Mouse (Mus musculus) kidney, adult 9 months (tissue): ENCODE results near the gene Lclat1.
A peak's percentile ranks its signal among the peaks of the same experiment; 100 is the strongest.

Source experiments
- DNase-seq: peaks from one replicate; pipeline ENCODE4 v3.0.0; 2022

Lclat1 gene

DNA sequence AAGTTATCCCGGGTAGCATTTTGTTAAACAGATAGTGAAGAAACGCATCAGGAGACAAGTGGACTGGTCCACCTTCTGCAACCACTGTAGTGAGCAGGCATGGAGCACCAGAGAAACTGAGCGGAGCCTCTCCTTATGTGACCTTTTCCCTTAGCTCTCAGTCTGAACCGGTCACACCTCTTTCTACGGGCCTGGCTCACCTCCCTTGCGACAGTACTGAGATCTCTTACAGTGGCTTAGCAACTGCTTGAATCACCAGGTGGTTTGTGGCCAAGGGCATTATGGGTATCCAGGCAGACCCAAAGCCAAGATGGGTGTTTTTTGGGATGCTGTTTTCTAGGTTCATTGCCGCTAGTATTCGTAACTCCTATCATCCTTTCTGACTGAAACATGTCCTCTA is 16.4 kb upstream of the Lclat1 start:
- DNase-seq: no peak

DNA sequence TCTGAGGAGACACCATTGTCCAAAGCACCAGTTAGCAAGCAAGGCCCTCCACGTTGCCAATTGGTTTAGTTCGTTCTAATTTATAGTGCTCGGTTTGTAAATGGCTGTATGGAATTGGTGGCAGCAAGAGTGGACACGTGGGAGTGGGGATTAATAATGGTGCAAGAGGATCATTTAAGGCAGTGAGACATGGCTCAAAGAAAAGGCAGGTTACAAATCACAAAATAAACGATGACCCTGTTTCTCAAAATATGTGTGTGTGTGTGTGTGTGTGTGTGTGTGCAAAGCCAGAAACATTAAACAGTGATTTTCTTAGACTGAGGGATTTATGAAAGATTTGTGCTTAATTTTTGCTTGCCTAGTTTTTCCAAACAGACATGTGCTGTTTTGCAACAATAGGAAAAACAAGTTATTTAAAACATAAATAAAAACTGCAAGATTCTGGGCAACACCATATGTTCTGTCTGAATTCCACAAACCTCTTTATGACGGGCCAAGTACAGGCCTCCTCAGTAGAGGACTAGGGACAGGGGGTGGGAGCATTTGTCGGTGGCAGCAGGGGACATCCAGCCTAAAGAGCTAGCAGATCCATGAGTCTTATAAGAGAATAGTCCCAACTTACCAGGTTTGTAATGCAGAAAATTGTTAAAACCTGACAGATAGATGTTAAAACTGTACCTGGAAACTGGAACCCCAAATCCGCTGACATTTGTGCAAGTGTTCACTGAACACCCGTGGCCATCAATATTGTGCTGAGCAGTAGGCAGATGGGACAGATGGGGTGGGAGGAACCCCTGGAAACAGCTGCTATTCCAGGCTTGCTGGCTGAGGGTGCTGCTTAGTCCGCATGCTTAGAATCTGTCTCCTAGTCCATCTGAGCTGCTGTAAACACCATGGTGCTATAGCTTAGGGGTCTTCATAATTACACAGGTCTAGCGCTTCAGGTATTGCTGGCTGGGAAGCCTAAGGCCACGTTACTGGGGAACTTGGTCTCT is 15.4 kb upstream of the Lclat1 start:
- DNase-seq: no peak

DNA sequence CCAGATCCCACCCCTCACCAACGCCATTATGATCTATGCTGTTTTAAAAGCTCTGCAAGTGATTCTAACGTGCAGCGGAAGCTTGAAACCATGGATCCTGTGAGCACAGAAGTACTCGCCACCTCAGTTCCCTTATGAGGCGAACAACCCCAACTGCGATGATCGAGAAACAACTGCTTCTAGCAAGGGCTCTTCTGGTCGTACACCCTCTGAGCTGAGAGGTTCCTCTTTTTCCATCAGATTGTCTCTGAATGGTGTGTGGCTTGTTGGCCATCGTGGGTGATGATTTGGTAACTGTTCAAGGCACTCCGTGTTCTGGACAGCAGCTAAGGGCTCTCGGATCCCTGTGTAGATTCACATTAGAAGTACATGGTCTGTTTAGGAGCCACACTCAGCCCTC is 12.7 kb upstream of the Lclat1 start:
- DNase-seq: no peak

DNA sequence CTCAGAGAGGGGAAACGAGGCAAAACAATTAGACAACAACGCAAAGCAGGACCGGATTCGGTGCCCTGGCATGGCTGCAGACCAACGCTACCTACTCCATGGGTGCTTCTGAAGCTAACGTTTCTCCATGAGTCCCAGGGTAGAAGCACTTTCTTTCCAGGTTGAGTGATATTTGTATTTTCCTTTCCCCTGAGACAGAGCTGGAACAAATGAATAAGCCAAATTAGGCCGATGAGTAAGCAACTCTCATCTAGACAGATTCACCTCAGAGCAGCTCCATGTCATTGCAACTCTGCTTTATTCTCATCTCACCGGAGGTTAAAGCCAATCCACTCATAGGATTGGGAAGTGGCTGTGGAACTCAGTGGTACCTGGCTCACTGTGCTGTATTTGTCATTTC is 12.2 kb upstream of the Lclat1 start:
- DNase-seq: no peak

DNA sequence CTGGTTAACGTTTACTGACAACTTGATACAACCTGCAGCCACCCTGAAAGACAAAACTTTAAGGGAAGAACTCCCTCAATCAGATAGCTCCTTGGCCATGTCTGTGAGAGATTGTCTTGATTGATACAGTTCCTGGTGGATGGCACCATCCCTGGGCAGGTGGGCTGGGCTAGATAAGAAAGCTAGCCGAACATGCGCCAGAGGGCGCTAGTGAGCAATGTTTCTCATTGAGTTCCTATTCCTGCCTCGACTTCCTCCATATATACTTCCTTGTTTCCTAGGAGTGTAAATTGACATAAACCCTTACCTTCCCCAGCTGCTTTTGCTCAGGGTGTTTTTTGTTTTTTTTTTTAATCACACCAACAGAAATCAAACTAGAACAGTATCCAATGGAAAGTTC is 11.3 kb upstream of the Lclat1 start:
- DNase-seq: peak; percentile 59

DNA sequence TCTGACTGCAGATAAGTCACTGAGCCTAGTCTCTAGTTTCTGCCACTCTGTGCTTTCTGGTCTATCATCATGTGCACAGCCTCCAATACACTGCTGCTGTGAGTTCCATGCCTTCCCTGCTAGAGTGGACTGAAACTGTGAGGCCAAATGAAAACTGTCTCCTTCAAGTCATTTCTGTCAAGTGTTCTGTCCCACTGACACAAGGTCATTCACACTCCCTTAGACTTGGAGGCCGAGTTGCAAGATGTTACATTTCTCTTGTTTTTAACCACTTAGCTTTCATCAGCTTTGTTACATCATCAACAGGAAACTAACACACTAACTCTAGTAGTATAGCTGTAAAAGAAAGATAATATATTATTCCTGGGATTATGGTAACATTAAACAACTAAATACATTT is 9.1 kb upstream of the Lclat1 start:
- no peak for DNase-seq

DNA sequence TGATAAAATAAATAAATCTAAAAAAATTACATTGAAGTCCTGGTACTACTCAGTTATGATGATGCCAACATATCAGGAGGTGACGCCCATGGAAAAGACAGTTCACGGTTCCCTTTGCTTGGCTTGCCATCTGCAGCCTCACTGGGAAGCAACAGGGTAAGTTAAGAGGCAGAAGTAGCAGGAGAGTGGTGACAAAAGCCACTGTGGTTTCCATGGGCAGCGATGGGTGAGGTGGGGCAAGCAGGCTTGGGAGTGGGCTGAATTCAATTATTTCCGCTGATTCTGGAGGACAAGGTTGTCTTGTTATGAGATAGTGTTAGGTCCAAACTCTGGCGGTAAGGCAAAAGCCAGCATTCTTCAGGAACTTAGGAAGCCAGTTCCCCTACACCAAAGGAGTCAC is 7.4 kb upstream of the Lclat1 start:
- no peak for DNase-seq

DNA sequence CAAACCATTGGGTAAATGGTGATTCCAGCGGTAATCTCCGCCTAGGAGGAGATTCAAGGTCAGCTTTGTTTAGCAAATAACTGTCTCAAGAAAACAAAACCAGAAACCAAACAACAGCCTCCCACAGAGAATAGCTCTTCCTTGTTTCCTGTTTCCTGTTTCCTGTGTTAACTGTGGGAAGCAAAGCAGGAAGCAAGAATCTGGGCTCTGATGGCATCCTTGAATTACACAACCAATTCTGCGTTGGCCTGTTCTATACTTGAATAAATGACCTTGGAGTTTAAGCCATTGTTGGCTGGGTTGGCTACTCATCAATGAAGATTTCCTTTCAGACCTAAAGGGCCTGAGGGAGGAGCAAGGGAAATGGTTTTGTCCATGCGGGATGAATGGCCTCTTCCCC is 5.2 kb upstream of the Lclat1 start:
- no peak for DNase-seq

DNA sequence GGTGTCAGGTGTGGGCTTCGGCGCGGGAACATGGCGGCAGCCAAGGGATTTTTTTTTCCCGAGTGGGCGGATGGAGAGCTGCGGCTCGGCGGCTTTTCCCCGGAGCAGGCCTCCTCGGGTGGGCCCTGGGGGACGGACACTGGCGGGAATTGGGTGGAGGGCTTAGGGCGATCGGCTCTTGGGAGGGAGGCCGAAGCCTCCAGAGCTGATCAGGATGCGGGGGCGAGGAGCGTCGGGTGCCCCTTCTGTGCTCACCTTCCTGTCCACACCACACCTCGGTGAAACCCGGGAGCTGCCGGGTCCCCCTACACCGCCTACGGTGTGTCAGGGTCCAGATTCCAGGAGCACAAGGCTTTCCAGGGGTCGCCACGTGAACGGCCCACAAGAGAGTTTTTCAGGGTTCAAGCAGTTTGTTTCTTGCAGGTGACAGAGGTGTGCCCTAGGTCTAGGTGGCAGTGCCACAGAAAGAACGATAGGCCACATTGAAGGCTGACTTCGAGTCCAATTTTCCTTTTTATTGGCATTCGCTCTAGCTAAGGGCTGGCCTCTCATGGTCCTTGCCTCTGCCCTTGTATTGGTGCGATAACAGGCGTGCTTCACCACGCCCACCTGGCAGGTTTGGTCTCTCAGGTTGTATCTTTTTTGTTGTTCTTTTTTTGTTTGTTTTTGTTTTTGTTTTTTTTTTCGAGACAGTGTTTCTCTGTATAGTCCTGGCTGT is 544 bp downstream of the Lclat1 start:
- DNase-seq: peak; percentile 41

DNA sequence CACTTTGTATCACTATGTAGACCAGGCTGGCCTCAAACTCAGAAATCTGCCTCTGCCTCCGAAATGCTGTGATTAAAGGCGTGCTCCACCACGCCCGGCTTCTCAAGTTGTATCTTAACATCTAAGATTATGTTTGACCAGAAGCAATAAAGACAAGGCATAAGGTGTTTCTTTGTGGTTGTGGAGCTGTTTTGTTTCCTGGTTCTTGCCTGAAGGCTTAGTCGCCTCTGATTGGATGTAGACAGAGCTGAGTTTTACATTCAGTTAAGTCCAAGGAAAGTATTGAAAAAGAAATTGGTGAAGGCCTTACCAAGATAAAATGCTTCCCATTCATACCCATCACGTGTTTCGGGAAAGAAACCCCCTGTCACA is 1.1 kb downstream of the Lclat1 start:
- DNase-seq: no peak

DNA sequence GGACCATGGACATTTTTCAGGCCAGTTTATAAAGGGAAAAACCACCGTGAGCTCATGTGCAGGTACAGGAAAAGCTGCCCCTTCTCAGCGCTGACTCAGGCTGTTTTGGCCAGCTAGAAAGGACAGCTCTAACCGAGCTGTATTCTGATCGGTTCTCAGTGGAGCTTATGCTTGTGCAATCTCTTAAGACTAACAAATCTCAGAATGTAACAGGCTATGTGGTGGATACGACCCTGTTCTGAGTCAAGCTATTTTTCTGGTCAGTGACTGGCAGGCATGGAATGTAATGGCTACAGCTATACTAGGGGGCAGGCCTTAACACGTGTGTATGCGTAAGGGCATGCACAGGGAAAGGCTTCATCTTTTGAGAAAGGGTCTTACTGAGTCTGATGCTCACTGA is 4.3 kb downstream of the Lclat1 start:
- no peak for DNase-seq

DNA sequence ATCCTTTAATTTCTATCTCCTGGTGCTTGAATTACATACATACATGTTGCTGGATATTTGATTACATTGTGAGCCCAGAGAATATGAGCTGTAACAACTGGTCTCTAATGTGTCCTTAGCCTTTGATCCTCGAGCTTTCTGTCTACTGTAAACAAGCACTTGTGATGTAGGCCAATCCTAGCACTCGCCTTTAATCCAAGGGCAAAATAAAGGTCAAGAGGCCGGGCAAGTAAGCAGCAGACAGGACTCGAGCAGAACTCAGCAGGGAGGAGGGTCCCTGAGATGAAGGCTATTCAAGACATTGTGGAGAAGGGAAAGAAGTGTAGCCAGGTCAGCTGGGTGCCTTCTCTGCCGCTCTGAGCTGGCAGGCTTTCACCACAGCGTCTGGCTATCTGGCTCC is 4.8 kb downstream of the Lclat1 start:
- DNase-seq: peak; percentile 66

DNA sequence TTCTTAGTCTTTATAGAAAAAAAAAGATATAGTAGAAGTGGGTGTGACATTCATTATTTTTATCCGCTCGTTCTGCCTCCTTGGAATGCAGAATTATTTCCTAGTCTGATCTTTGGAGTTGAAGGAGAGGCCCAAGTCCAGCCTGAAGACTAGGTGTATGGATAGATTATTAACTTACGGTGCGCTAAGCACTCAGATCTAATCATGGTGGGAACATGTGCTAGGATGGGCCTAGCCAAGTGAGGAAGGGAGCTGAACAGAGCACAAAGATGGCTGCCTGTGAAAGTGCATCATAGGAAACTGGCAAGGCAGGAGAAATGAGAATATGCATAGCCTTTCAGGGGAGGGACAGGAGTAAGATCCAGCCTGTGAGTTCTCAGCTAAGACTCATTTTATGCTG is 5.4 kb downstream of the Lclat1 start:
- peak; percentile 83 for DNase-seq

DNA sequence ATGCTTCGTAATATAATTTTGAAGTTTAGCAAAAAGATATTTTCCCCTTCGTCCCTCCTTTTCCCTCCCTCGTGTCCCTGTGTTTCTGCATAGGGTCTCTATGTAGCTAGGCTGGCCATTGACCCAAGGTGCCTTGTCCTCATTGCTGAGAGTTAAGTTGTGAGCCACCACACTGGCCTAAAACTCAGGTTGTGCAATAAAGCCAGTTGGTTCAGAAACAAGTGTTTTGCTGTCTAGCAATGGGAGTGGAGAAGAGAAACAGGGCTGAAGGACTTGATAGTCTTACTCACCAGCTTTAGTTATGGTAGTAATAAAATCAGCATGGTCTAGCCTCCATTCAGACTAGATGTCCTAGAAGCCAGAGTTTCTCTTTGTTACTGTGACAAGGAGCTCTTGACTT is 10.3 kb downstream of the Lclat1 start:
- DNase-seq: no peak

DNA sequence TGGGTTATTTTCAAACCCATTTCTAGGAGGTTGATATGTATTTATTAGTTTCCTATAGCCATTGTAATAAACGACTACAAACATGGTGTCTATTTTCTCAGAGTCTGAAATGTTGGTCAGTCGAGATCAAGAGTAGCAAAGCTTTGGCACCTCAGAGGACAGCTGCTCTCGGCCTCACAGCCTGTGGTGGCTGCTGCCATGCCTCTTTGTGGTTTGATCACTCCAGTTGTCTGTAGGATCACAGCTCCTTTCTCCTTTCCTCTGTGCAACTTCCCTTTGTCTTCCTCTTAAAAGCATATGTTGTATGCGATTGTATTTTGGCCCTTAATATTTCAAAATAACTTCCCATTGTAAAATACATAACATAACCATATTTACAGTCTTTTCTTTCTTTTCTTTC is 10.9 kb downstream of the Lclat1 start:
- DNase-seq: no peak

DNA sequence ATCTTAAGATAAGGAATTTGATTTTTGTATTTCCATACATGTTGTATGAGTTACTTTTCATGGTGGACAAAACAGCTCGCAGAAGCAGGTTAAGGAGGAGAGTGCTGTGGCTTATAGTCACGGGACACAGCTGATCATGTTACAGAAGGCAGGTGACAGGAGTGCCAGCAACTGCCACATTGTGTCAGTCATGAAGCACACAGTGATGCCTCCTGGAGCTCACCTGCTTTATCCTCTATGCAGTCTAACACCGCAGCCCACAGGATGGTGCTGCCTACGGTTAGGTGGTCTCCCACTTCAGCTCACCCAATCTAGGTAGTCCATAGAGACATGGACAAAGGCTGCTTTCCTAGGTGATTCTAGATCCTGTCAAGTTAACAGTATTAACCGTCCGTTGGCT is 11.4 kb downstream of the Lclat1 start:
- DNase-seq: no peak

DNA sequence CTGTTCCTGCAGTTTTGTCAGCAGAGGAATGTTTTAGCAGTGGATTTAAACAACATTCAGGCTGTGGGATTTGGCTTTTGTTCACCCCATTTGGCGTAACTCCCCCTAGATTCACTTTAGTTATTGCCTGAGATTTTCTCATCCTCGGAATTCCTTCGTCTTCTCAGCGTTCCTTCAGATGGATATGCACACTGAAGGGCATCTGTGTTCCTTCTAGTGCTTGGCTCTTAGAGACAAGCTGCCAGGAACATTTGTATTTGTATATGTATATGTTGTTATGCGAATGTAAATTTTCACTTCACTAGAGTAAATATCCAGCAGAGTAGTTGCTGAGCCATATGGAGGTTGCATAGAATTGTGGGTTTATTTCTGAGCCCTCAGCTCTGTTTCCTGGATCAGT is 12.8 kb downstream of the Lclat1 start:
- DNase-seq: no peak

DNA sequence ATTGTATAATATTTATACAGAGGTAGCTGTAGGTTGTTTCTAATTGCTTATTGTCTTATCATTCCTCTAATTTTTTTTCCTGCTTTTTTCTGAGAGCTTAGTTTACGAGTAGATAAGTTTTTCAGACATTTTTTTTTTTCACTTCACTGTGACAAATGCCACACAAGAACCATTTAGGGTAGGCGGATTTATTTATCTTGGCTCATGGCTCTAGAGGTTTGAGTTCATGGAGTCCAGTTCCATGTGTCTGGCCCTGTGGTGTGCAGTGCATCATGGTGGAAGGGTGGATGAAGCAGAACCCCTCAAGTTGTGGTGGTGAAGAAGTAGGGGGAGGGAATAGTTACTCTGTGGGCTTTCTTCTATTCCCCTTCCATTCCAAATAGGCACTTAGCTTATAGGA is 13.9 kb downstream of the Lclat1 start:
- no peak for DNase-seq

DNA sequence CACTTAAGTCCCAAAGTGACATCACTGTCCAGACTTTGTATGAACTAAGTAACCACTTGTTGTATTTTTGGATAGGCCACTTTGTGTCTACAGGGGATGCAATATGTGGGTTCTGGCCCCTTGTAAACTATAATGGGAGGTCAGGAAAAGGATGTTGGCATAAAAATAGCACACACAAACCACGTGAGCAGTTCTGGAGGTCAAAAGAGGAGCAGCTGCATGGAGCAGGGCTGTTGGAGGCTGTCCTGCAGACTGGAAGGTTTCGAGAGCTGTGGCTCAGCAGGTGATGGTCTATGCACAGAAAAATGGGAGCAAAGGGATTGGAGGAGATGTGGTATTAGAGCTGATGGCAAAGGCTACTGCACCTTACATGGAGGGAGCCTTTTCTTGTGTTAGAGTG is 18.6 kb downstream of the Lclat1 start:
- no peak for DNase-seq

DNA sequence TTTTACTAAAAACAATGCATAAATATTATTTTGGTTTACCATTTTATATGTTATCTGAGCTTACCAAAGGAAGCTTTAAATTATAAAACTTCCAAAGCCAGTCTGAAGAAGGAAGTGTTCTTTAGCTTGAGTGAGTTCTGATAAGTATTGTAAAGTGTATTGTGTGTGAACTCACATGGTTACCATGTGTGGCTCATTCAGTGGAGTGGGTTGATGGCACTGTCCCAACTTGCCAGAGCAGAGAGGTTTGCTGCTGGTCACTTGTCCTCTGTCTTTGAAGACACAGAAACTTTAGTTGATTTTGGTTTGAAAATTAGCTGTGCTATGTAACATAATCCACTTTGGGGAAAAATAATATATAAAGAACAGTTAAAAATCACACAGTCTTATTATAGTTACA is 19.1 kb downstream of the Lclat1 start:
- DNase-seq: peak; percentile 31

DNA sequence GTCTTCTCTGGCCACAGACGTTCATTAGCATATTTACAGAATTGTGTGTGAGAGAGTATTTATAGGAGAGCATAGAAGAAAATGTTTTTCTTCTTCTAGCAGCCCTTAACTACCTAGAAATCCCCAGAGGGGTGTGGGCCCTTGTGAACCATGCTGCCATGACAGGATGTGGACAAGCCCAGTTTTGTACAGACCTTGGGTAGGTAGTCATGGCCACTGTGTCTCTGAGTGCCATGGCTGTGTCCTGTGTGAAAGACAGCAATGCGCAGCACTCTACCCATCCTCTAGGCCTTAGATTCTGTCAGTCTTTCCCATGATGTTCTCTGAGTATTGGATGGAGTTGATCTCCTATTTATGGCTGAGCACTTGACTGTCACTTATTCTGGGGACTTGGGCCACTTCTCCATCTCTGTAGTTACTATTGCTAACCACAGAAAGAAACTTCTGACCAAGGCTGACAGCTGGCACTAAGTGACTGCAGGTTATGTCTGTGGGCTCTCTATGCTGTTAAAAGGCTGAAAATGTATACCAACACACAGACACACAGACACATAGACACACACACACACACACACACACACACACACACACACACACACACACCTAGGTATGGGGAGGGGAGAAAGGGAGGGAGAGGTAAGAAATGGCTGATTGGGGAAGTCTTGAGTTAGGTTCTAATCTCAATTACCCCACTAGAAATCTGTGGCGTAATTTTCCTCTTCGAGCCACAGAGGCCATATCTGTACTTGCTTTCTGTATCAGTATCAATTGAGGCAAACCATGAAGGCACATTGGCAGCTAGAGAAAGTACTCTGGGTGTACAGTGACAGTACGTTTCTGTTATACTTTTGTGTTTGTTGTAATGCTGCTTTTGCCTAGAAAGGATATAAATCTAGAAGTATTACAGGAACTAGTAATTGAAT is 29.0 kb downstream of the Lclat1 start:
- DNase-seq: no peak

DNA sequence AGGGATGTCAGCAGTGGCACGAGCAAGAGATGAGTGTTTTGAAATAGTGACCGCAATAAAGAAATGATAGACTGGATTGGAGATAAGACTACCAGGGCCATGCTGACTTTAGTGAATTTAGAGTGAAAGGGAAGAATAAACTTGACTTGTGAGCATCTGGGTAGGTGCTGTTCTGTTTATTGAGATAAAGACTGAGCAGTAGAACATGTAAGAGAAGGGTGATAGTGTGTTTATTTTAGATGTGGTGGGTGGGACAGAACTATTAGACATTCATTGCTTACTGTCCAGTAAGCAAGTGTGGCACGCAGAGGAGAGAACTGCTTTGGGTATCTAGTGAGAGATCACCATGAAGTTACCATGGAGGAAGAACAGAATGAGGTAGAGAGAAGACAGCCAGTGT is 30.4 kb downstream of the Lclat1 start:
- DNase-seq: no peak

DNA sequence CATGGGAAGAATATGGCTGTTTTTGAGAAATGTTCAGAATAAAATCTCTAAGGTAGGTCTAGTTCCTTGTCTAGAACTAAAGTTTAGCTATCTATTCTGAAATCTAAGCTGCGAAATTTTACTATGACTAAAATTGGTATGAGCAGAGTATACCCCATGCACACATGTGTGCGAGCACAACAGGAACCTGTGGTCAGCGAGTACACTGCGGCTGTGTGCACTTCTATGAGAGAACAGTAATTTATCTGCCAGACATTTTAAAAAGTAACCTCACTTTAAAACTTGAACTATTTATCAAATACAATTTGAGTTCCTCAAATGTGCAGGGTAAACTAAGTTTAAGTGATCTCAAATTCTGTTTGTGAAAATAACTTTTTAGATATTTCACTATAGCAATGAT is 34.2 kb downstream of the Lclat1 start:
- no peak for DNase-seq
